ENCODE assay signal across 9 mouse cellular contexts in genomic region chr6:116628539-116629171, GRCm38 (mm10). TPM values are rescaled to one million over a fixed set of nuclear protein-coding genes. Genes with fewer than 3 reads are reported as not detected.
DNase-seq lines count a peak whose midpoint lies in the region; ATAC-seq and TF ChIP-seq lines count a peak whose summit lies in the region.
"Had no signal": no experiment of that assay in that cellular context is flagged by ENCODE, and none has a peak within 500 bp of the region (broad histone marks: within the 10 kb centered on the region; RNA-seq: fewer than 3 reads in every experiment).

Gene Zfp422 (minus strand): TSS chr6:116628999.

- H3K9ac ChIP-seq in intestine, embryonic 15.5 days, result peak within 1 kb of the TSS; percentile 90
- H3K9ac ChIP-seq in limb, embryonic 11.5 days (ENCODE audit: low read length), result peak within 1 kb of the TSS; percentile 99
- peak within 1 kb of the TSS; percentile 98 for H3K9ac ChIP-seq in midbrain, embryonic 14.5 days (replicated peaks; ENCODE audit: low read length)

- WGBS in intestine, embryonic 15.5 days, result under 1% methylated on average over 54 of the region's 56 CpGs
- WGBS in limb, embryonic 11.5 days, result under 1% methylated on average over 55 of the region's 56 CpGs
- under 1% methylated on average over 56 of the region's 56 CpGs for WGBS in midbrain, embryonic 14.5 days
- WGBS in spleen, adult 2 months, result 1% methylated on average over 43 of the region's 56 CpGs

- ATAC-seq in intestine, embryonic 15.5 days, result peak; percentile 94
- ATAC-seq in limb, embryonic 11.5 days (ENCODE audit: insufficient number of reproducible peaks, low FRiP score, low TSS enrichment, low read depth), result peak; percentile 90
- peak; percentile 94 for ATAC-seq in midbrain, embryonic 14.5 days (ENCODE audit: low FRiP score, low TSS enrichment)

- peak; percentile 29; the same call in 1 of the 2 replicates for TF ChIP-seq POLR2A in spleen, adult 2 months (IDR thresholded peaks at IDR 0.05; ENCODE audit: low read depth, low read length)

- H3K4me1 ChIP-seq in intestine, embryonic 15.5 days (replicated peaks), result no peaks in the 10 kb centered on the region
- no peaks in the 10 kb centered on the region for H3K4me1 ChIP-seq in limb, embryonic 11.5 days (ENCODE audit: control insufficient read depth, insufficient read depth, low read length)
- H3K4me1 ChIP-seq in midbrain, embryonic 14.5 days (ENCODE audit: control insufficient read depth, insufficient read depth, low read length), result peaks cover 5% of the 10 kb centered on the region
- no peaks in the 10 kb centered on the region; the same call in 1 of the 2 replicates for H3K4me1 ChIP-seq in spleen, adult 2 months (ENCODE audit: control insufficient read depth, insufficient read depth, insufficient read length)

- TF ChIP-seq CTCF in spleen, adult 2 months (IDR thresholded peaks at IDR 0.05; ENCODE audit: extremely low read depth, insufficient read depth, insufficient read length, insufficient replicate concordance), result no peak

- peak within 1 kb of the TSS; percentile 62 for H3K4me2 ChIP-seq in intestine, embryonic 15.5 days (replicated peaks)
- peak within 1 kb of the TSS; percentile 63 for H3K4me2 ChIP-seq in limb, embryonic 11.5 days (ENCODE audit: low read depth, severe bottlenecking)
- peak within 1 kb of the TSS; percentile 82 for H3K4me2 ChIP-seq in midbrain, embryonic 14.5 days (ENCODE audit: low read length)

- no peaks in the 10 kb centered on the region for H3K9me3 ChIP-seq in intestine, embryonic 15.5 days
- no peaks in the 10 kb centered on the region for H3K9me3 ChIP-seq in limb, embryonic 11.5 days (ENCODE audit: control insufficient read depth, low read length)
- H3K9me3 ChIP-seq in midbrain, embryonic 14.5 days (ENCODE audit: control insufficient read depth, low read length), result no peaks in the 10 kb centered on the region

- DNase-seq in layer of hippocampus, adult 11-12 months (ENCODE audit: low spot score), result peak; percentile 52
- no peak for DNase-seq in layer of hippocampus, adult 9-10 months (ENCODE audit: low spot score)
- DNase-seq in embryo, embryonic 10 days (ENCODE audit: low spot score), result peak; percentile 83
- DNase-seq in gastrocnemius, postnatal 4 days (ENCODE audit: low spot score in 2 of 2), result peak; percentile 50 to 79
- peak; percentile 88 for DNase-seq in limb, embryonic 11.5 days (ENCODE audit: low spot score)
- peak; percentile 95 for DNase-seq in midbrain, embryonic 14.5 days
- DNase-seq in spleen, adult 2 months (ENCODE audit: low read depth in 1 of 2, low spot score in 2 of 2), result peak; percentile 22 to 52

- peaks cover 6% of the 10 kb centered on the region; the same call in 1 of the 2 replicates for H3K36me3 ChIP-seq in intestine, embryonic 15.5 days
- 0 out of 2 replicates have a peak, but pooled peaks cover 6% of the 10 kb centered on the region for H3K36me3 ChIP-seq in limb, embryonic 11.5 days (ENCODE audit: control insufficient read depth, insufficient read depth, low read length)
- peaks cover 25% of the 10 kb centered on the region for H3K36me3 ChIP-seq in midbrain, embryonic 14.5 days (ENCODE audit: control insufficient read depth, insufficient read depth, low read length)
- no peaks in the 10 kb centered on the region; the same call in 1 of the 2 replicates for H3K36me3 ChIP-seq in spleen, adult 2 months (ENCODE audit: control insufficient read depth, insufficient read depth, low read length)
- H3K36me3 ChIP-seq: G1E had no signal

- H3K27ac ChIP-seq in intestine, embryonic 15.5 days, result peak within 1 kb of the TSS; percentile 85
- peak within 1 kb of the TSS; percentile 79 for H3K27ac ChIP-seq in limb, embryonic 11.5 days (replicated peaks; ENCODE audit: low read depth, low read length)
- peak within 1 kb of the TSS; percentile 96 for H3K27ac ChIP-seq in midbrain, embryonic 14.5 days (replicated peaks; ENCODE audit: low read depth, low read length)
- H3K27ac ChIP-seq in spleen, adult 2 months (ENCODE audit: insufficient read depth, low read length), result peak within 1 kb of the TSS; percentile 63

- peak within 1 kb of the TSS; percentile 77 for H3K4me3 ChIP-seq in intestine, embryonic 15.5 days (replicated peaks)
- peak within 1 kb of the TSS; percentile 84 for H3K4me3 ChIP-seq in limb, embryonic 11.5 days (ENCODE audit: low read depth, low read length)
- H3K4me3 ChIP-seq in midbrain, embryonic 14.5 days (replicated peaks; ENCODE audit: low read depth, low read length), result peak within 1 kb of the TSS; percentile 90
- peak within 1 kb of the TSS; percentile 90 for H3K4me3 ChIP-seq in spleen, adult 2 months (ENCODE audit: extremely low read depth, insufficient read depth, insufficient read length)

- no peaks in the 10 kb centered on the region for H3K27me3 ChIP-seq in intestine, embryonic 15.5 days (replicated peaks)
- no peaks in the 10 kb centered on the region for H3K27me3 ChIP-seq in limb, embryonic 11.5 days (ENCODE audit: control insufficient read depth, insufficient read depth, low read length)
- H3K27me3 ChIP-seq in midbrain, embryonic 14.5 days (ENCODE audit: control insufficient read depth, insufficient read depth, low read length), result no peaks in the 10 kb centered on the region
- no peaks in the 10 kb centered on the region for H3K27me3 ChIP-seq in spleen, adult 2 months (ENCODE audit: control insufficient read depth, insufficient read depth, low read length)

RNA-seq across cellular contexts. Expression of gene Zfp422, which starts in this region (rescaled TPM):
- 10 to 100 TPM; 29.6 to 30.9 TPM for total RNA-seq in gastrocnemius, postnatal 4 days (2021)
- 111 and 126 TPM in 2 replicates for polyA plus RNA-seq in intestine, embryonic 15.5 days (2015; fragmentation: Nextera tagmentation; extraction: Ambion mirVana)
- polyA plus RNA-seq in limb, embryonic 11.5 days (2014; fragmentation: Nextera tagmentation; extraction: Ambion mirVana), result 300 and 303 TPM in 2 replicates
- polyA plus RNA-seq in midbrain, embryonic 14.5 days (2014; fragmentation: Nextera tagmentation; extraction: Ambion mirVana), result 163 and 207 TPM in 2 replicates
- 5.9 and 7.2 TPM in 2 replicates for polyA plus RNA-seq in spleen, adult 2 months (2012; rRNA removed)
- polyA plus RNA-seq: G1E had no signal

Comparison
In these comparisons a context has a peak if more than half of its experiments do, and no peak if none do; other contexts are left out.
1. RNA of gene Zfp422 (polyA plus RNA-seq): 300 to 303 TPM in limb, embryonic 11.5 days, 163 to 207 TPM in midbrain, embryonic 14.5 days and 111 to 126 TPM in intestine, embryonic 15.5 days; 5.9 to 7.2 TPM in spleen, adult 2 months; every median in the first group is over 10 times any median in the second.
2. Peak in every context shown above with its lines, with median percentiles within 50 percentile points of each other: ATAC-seq, H3K27ac ChIP-seq, H3K4me2 ChIP-seq, H3K4me3 ChIP-seq and H3K9ac ChIP-seq.